Mouse (Mus musculus) heart, embryonic 11.5 days (tissue): ENCODE results near the gene Sf3a2. TPM values are rescaled to one million over a fixed set of nuclear protein-coding genes. Genes with fewer than 3 reads are reported as not detected.
A peak's percentile ranks its signal among the peaks of the same experiment; 100 is the strongest.

Experiments
- ATAC-seq: fragments of 200-750 bp; cut with Nextera tagmentation; replicated peaks from 2 replicates; pipeline ENCODE4 v1.8.0; 2017; ENCODE audit warnings: moderate library complexity; ENCODE audit not compliant: insufficient number of reproducible peaks, low FRiP score, low TSS enrichment
- H3K27ac ChIP-seq: fragments of 300-500 bp; sonication (generic); 2 replicates; pipeline ENCODE4 v1.5.1; 2014; ENCODE audit warnings: mild to moderate bottlenecking, low read depth, low read length
- H3K27me3 ChIP-seq: fragments of 300-500 bp; sonication (generic); 2 replicates; pipeline ENCODE4 v1.6.1; 2014; ENCODE audit warnings: mild to moderate bottlenecking, low read length, mixed read lengths; ENCODE audit not compliant: control insufficient read depth, insufficient read depth
- H3K36me3 ChIP-seq: fragments of 300-500 bp; sonication (generic); 2 replicates; pipeline ENCODE4 v1.6.1; 2014; ENCODE audit warnings: mild to moderate bottlenecking, low read length, moderate library complexity, mixed read lengths; ENCODE audit not compliant: control insufficient read depth, insufficient read depth
- H3K4me1 ChIP-seq: fragments of 300-500 bp; sonication (generic); 2 replicates; pipeline ENCODE4 v1.6.1; 2014; ENCODE audit warnings: low read length; ENCODE audit not compliant: control insufficient read depth, insufficient read depth
- H3K4me2 ChIP-seq: fragments of 300-500 bp; sonication (generic); 2 replicates; pipeline ENCODE4 v1.6.1; 2014; ENCODE audit warnings: mild to moderate bottlenecking, moderate library complexity
- H3K4me3 ChIP-seq: fragments of 300-500 bp; sonication (generic); 2 replicates; pipeline ENCODE4 v1.5.1; 2014; ENCODE audit warnings: low read depth, low read length
- H3K9ac ChIP-seq: fragments of 300-500 bp; sonication (generic); 2 replicates; pipeline ENCODE4 v1.6.1; 2014; ENCODE audit warnings: mild to moderate bottlenecking, low read depth, low read length, moderate library complexity
- H3K9me3 ChIP-seq: fragments of 300-500 bp; sonication (generic); replicated peaks from 2 replicates; pipeline ENCODE4 v1.6.1; 2016; ENCODE audit warnings: low read length; ENCODE audit not compliant: control insufficient read depth
- WGBS: fragments of 180-500 bp; shearing (Covaris S2); extraction: QIAGEN DNeasy Blood & Tissue Kit; methylation state at CpG from one replicate; pipeline ENCODE4 v1.1.7; 2014; ENCODE audit not compliant: insufficient replicate concordance; 5-methylcytosine and 5-hydroxymethylcytosine counted together
- polyA plus RNA-seq: library from polyadenylated mRNA; unstranded; fragments of >200 nt; fragmentation: Nextera tagmentation; extraction: Ambion mirVana; gene quantifications from 2 replicates; pipeline ENCODE4 v1.2.1, GENCODE M21; 2014

Sf3a2 gene
- polyA plus RNA-seq, 1 experiment from 2014 or later = 68.6 TPM

DNA sequence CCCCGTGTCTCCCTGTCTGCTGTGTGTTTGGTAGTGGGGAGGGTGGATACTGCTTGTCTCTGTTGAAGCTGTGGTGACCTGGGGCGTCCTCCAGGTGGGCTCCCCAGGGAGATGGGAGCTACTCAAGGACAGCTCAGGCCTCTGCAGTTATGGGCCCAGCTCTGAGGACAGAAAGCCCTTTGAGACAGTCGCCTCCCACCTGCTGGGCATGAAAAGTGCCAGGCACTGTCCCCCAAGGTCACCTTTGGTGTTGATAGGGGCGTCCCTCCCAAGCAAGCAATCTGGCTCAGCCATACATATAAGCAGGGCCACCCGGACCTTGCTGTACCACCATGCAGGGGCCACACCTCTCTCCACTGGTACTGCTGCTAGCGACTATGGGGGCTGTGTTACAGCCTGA is 6.9 kb downstream of the Sf3a2 start, which contains the start of gene Amh:
Amh (plus strand) TSS at position 328 of the 400 bp plus-strand sequence.
- Histone ChIP-seq H3K4me3 (no peak within 1 kb of the TSS), H3K4me1 (peaks cover 48% of the 10 kb centered on the region), H3K36me3 (peaks cover 21% of the 10 kb centered on the region)

DNA sequence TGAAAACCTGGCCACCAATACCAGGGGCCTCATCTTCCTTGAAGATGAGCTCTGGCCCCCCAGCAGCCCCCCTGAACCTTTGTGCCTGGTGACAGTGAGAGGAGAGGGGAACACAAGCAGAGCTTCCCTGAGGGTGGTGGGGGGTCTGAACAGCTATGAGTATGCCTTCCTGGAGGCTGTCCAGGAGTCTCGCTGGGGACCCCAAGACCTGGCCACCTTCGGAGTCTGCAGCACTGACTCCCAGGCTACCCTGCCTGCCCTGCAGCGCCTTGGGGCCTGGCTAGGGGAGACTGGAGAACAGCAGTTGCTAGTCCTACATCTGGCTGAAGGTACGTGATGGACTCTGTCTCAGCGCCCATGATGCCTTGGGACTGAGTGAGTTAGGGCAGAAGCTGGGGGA is 7.3 kb downstream of the Sf3a2 start:
- no peak for ATAC-seq
- peaks cover 49% of the 10 kb centered on the region for H3K4me1 ChIP-seq
- 85% methylated on average over 5 of the region's 5 CpGs for WGBS

More for the DNA sequence above, 6.9 kb downstream of the Sf3a2 start, which contains the start of gene Amh:
- 61% methylated on average over 6 of the region's 6 CpGs for WGBS
- peak within 1 kb of the TSS; percentile 4; the same call in 1 of the 2 replicates for H3K9ac ChIP-seq
- H3K9me3 ChIP-seq = no peaks in the 10 kb centered on the region
- H3K4me2 ChIP-seq = no peak within 1 kb of the TSS
- ATAC-seq = no peak
- H3K27me3 ChIP-seq = peaks cover 11% of the 10 kb centered on the region
- H3K27ac ChIP-seq = no peak within 1 kb of the TSS

DNA sequence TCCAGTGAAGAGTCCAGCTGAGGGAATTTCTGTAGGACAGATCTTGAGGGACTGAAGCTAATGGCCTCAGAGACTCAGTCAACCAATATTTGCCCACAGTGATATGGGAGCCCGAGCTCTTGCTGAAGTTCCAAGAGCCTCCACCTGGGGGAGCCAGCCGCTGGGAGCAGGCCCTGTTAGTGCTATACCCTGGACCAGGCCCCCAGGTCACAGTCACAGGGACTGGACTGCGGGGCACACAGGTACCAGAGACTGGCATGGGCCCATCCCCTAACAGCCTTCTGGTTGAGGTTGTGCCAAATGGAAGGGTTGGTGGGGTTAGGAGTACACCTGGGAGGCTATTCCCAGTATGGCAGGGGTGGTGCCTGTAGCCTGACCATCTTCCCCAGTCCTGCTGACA is 7.9 kb downstream of the Sf3a2 start:
- Histone ChIP-seq H3K9me3 (no peaks in the 10 kb centered on the region), H3K36me3 (peaks cover 18% of the 10 kb centered on the region), H3K9ac (no peak overlapping the region), H3K4me1 (peaks cover 51% of the 10 kb centered on the region), H3K27ac (no peak overlapping the region), H3K4me2 (no peak overlapping the region), H3K27me3 (peaks cover 11% of the 10 kb centered on the region), H3K4me3 (no peak overlapping the region)
- no peak; the same call in 1 of the 2 replicates for ATAC-seq
- 18% methylated on average over 3 of the region's 3 CpGs for WGBS

More for the DNA sequence above, 7.3 kb downstream of the Sf3a2 start:
- Histone ChIP-seq H3K4me3 (no peak overlapping the region), H3K27ac (no peak overlapping the region), H3K36me3 (peaks cover 18% of the 10 kb centered on the region), H3K9me3 (no peaks in the 10 kb centered on the region), H3K9ac (no peak overlapping the region), H3K27me3 (peaks cover 11% of the 10 kb centered on the region), H3K4me2 (no peak overlapping the region)

GRCm38 (mm10) chr10:80806341-80807056 is 8.5 kb downstream of the Sf3a2 start:
- Histone ChIP-seq H3K27me3 (peaks cover 11% of the 10 kb centered on the region), H3K36me3 (peaks cover 18% of the 10 kb centered on the region)
- WGBS = 44% methylated on average over 34 of the region's 34 CpGs

DNA sequence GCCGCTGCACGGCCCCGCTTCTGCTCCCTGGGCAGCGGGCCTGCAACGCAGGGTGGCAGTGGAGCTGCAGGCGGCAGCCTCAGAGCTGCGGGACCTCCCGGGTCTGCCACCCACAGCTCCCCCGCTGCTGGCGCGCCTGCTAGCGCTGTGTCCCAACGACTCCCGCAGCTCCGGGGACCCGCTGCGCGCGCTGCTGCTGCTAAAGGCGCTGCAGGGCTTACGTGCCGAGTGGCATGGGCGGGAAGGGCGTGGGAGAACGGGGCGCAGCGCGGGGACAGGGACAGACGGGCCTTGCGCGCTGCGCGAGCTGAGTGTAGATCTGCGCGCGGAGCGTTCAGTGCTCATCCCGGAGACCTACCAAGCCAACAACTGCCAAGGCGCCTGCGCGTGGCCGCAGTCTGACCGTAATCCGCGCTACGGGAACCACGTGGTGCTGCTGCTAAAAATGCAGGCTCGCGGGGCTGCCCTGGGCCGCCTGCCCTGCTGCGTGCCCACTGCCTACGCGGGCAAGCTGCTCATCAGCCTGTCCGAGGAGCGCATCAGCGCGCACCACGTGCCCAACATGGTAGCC is 9.1 kb downstream of the Sf3a2 start:
- Histone ChIP-seq H3K9ac (peak overlapping the region; percentile 73), H3K27ac (peak overlapping the region; percentile 64), H3K9me3 (no peaks in the 10 kb centered on the region), H3K27me3 (peaks cover 11% of the 10 kb centered on the region), H3K4me2 (peak overlapping the region; percentile 96), H3K4me1 (peaks cover 51% of the 10 kb centered on the region), H3K4me3 (peak overlapping the region; percentile 48), H3K36me3 (peaks cover 16% of the 10 kb centered on the region)
- 1% methylated on average over 57 of the region's 58 CpGs for WGBS
- peak; percentile 13; the same call in 1 of the 2 replicates for ATAC-seq

More at GRCm38 (mm10) chr10:80806341-80807056, 8.5 kb downstream of the Sf3a2 start:
- H3K4me3 ChIP-seq = peak overlapping the region; percentile 48
- no peak for ATAC-seq
- H3K9ac ChIP-seq = peak overlapping the region; percentile 73
- H3K4me1 ChIP-seq = peaks cover 51% of the 10 kb centered on the region
- peak overlapping the region; percentile 96 for H3K4me2 ChIP-seq
- H3K27ac ChIP-seq = peak overlapping the region; percentile 64
- H3K9me3 ChIP-seq = no peaks in the 10 kb centered on the region

- Histone ChIP-seq H3K27ac (peak overlapping the region; percentile 64), H3K9me3 (no peaks in the 10 kb centered on the region), H3K4me1 (peaks cover 51% of the 10 kb centered on the region), H3K27me3 (peaks cover 11% of the 10 kb centered on the region), H3K4me3 (peak overlapping the region; percentile 48), H3K4me2 (peak overlapping the region; percentile 96), H3K9ac (peak overlapping the region; percentile 63), H3K36me3 (peaks cover 10% of the 10 kb centered on the region)
- no peak for ATAC-seq
- WGBS = 17% methylated on average over 40 of the region's 40 CpGs
Measured at GRCm38 (mm10) chr10:80808099-80808984, 10.3 kb downstream of the Sf3a2 start.

DNA sequence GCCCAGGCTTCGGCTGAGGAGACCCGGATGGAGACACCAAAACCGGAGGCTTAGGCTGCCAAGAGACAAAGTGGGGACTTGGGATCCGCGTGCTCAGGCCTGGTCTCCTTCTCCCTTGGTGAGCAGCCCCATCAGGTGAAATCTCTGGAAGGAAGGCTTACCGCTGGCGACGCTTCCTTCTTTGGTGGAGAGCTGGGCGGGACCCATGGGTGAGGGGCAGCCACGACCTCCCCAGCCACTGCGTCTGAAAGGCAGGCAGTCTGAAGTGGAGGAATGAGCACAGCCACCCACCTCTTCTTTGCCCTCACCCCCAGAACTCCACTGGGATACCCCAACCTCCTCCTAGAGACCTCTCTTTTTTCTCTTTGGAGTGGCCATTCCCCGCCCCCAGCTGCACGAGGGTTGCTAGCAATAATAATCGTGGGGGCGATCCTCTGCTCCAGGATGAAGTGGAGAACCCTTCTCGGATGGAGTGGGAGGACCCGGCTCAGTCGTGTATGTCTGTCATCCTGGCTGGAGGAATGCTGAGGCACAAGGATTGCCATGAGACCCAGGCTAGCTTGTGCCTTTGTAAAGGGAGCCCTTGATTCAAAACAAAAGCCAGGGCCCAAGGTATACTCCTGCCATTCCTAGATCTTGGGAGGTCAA is 11.1 kb downstream of the Sf3a2 start:
- Histone ChIP-seq H3K4me1 (peaks cover 51% of the 10 kb centered on the region), H3K27ac (peak overlapping the region; percentile 64), H3K36me3 (peaks cover 3% of the 10 kb centered on the region; the same call in 1 of the 2 replicates), H3K4me2 (peak overlapping the region; percentile 96), H3K9me3 (no peaks in the 10 kb centered on the region), H3K4me3 (peak overlapping the region; percentile 48), H3K9ac (peak overlapping the region; percentile 63), H3K27me3 (peaks cover 11% of the 10 kb centered on the region)
- no peak for ATAC-seq
- WGBS = 8% methylated on average over 18 of the region's 18 CpGs

GRCm38 (mm10) chr10:80810084-80810483 is 12.1 kb downstream of the Sf3a2 start:
- H3K9me3 ChIP-seq = no peaks in the 10 kb centered on the region
- ATAC-seq = no peak
- H3K4me2 ChIP-seq = peak overlapping the region; percentile 60
- H3K27ac ChIP-seq = 0 out of 2 replicates have a peak overlapping the region, but pooled peaks have one; percentile 50
- peak overlapping the region; percentile 27 for H3K4me3 ChIP-seq
- H3K27me3 ChIP-seq = peaks cover 11% of the 10 kb centered on the region
- H3K4me1 ChIP-seq = peaks cover 45% of the 10 kb centered on the region
- no peaks in the 10 kb centered on the region for H3K36me3 ChIP-seq
- 1% methylated on average over 18 of the region's 20 CpGs for WGBS
- peak overlapping the region; percentile 50; the same call in 1 of the 2 replicates for H3K9ac ChIP-seq
